Mouse (Mus musculus) spleen, adult 2 months (tissue): Measurements from ENCODE around the gene Emc8.

ENCODE experiments used
- CTCF ChIP-seq: fragments of 200-500 bp; IDR thresholded peaks from 2 replicates; pipeline ENCODE4 v1.5.1; 2011; ENCODE audit warnings: mild to moderate bottlenecking, inconsistent platforms; ENCODE audit not compliant: insufficient read depth, insufficient read length, insufficient replicate concordance; ENCODE audit errors: extremely low read depth
- POLR2A ChIP-seq: fragments of 200-500 bp; IDR thresholded peaks from 2 replicates; pipeline ENCODE4 v1.6.1; 2011; ENCODE audit warnings: low read depth, low read length, inconsistent platforms

DNA sequence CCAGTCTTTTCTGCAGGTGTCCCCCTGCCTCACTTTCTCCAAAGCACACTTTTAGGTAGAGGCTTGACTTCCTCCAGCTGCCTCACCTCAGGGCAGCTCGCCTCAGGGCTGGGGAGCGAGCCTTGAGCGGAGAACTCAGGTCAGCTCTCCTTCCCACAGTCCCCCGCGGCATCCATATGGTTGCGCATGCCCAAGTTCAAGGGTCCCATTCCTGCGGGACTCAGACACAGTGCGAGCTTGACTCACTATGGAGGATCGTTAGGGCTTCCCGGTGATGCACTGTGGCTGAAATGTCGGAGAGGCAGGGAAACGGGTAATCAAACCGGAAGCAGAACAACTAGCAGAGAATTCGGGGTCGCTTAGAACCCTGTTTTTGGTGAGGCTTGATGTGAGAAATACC lies 36.8 kb upstream of the Emc8 start:
- no peak for TF ChIP-seq POLR2A
- no peak for TF ChIP-seq CTCF
